Mouse (Mus musculus) kidney, postnatal 10 days (tissue): Measurements from ENCODE around the gene Avp.

Experiments used
- DNase-seq: peaks from one replicate; pipeline ENCODE4 v3.0.0; 2021; ENCODE audit warnings: mixed read lengths

The Avp gene

DNA sequence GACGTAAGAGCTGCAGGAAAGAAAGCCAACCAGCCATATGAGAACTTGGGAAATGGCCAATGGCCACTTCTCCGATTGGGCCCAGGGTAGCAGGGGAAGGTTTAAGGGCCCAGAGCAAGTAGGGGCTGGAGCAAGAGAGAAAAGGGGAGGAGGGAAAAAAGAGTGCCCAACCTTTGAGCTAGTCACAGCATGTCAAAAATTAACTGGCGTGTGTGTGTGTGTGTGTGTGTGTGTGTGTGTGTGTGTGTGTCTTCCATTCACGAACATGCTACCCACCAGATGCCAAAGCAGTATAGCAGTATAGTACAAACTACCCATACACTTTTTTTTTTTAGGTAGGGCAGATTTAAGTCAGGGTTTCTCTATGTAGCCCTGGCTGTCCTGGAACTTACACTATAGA, 13.4 kb downstream of the Avp start:
- DNase-seq: no peak

DNA sequence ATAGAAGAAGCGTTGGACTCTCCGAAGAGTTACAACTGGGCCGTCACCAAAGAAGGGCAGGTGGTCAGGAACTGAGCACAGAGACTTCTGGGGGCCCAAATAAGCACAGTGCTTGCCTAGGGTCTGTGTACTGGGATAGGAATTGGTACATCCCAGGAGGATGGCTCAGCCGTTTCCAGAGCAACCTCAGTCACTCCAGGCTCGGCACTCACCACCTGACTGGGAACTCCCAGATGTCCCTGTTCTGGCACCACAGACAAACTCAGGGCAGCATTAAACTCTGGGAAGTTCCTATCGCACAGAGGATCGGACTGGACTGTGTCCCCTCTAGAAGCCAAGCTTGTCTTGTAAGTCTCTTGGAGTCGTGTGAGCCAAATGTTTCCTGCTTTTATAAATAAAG, 17.4 kb downstream of the Avp start:
- no peak for DNase-seq

DNA sequence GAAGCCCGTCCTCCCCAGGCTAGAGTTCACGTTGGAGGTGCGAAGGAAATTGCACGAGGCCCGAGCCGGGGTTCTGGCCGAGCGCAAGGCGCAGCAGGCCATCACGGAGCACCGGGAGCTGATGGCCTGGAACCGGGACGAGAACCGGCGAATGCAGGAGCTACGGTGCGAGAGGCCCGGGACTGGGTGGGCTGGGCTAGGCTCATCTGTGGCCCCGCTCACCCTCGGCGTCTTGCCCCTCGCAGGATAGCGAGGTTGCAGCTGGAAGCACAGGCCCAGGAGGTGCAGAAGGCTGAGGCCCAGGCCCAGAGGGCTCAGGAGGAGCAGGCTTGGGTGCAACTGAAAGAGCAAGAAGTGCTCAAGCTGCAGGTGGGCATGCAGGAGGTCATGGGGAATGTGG, 18.3 kb downstream of the Avp start:
- peak; percentile 50 for DNase-seq

DNA sequence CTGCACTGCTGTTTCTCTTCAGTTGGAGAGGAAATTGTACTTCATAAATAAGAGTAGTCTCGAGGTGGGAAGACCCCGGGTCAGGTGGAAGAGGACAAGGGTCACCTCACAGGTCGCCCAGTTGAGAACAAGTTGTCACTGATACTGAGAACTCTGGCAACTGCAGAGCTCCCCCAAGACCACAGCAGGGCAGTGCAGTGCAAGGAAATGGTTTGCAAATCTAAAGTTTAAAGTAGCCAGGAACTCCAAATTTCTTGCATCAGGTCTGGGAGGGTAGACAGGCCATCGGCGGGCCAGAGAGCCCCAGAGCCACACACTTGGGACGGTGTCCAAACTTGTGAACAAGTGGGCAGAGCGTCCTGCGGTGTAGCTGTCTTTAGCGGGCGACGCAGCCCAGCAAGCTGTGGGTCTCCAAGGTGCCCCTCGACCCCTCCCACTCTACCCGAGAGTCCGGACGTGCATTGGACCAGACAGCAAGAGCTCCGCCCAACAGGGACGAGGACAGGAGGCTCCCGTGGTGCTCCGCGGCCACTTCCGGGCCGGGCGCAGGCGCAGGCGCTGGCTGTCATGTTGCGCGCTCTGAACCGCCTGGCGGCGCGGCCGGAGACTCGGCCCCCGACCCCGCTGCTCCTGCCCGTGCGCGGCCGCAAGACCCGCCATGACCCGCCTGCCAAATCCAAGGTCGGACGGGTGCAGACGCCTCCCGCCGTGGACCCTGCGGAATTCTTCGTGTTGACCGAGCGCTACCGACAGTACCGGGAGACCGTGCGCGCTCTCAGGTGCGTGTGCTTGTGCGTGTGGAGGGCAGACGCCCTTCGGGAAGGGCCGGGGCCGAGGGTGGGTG, 18.9 kb downstream of the Avp start, which contains the start of gene Mrps26:
Gene Mrps26 (plus strand): TSS at position 531 of the 844 bp plus-strand sequence.
- DNase-seq: peak; percentile 95

DNA sequence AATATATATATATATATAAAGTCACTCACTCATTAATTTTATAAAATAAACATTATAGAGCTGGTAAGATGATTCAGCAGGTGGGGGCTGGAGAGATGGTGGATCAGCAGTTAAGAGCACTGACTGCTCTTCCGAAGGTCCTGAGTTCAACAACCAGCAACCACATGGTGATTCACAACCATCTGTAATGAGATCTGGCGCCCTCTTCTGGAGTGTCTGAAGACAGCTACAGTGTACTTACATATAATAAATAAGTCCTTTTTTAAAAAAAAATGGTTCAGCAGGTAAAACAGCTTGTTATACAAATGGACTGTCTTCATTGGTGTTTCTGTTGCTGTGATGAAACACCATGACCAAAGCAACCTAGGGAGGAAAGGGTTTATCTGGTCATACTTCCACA, 24.3 kb downstream of the Avp start:
- DNase-seq: no peak

DNA sequence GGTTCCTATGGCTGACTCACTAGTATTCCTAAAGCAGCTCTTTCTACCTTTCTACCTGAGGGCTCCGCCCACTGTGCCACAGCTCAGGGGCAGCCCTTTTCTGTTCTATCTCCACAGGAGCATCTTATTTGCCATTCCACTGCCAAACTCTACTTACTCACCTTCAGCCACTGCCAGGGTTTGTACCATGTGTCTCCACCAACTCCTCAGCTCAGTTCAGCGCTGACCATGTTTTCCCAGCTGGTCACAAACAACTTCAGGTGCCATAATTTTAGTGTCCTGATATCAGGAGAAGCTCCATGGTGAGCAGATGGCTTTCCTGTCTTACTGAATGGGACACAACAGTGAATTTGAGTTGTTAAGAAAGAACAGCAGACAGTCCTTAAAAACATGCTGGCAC, 24.9 kb downstream of the Avp start:
- no peak for DNase-seq

DNA sequence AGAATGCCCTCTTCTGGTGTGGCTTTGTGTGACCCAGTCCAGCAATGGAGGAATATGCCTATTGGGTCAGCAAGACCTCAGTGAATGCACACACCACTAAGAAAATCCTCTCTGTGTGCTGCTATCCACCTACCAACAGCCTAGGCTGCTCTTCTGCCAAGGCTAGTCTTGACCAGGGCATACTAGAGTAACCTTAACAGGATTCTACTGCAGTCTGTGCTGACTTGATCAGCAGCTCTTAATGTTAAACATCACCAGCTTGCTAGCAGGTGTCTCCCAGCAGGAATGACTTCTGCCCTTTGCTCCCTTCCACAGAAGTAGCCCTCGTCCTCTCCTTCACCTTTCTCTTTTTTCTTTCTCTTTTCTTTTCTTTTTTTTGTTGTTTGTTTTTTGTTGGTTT, 26.1 kb downstream of the Avp start:
- DNase-seq: no peak

DNA sequence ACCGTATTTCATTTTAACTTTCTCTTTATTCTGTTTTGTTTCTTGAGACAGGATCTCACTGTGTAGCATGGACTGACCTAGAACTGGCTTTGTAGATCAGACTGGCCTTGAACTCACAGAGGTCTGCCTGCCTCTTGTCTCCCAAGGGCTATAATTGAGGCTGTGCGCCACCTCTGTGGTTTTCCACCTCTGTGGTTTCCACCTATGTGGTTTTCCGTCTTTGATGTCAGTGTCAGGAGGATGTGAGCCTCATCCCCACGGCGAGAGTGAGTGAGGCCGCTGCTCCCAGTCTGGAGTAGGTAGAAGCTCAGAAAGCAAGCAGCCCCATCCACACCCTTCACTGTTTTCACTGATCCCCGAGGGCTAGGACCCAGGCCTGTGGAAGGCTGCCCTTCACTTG, 27.5 kb downstream of the Avp start:
- no peak for DNase-seq

DNA sequence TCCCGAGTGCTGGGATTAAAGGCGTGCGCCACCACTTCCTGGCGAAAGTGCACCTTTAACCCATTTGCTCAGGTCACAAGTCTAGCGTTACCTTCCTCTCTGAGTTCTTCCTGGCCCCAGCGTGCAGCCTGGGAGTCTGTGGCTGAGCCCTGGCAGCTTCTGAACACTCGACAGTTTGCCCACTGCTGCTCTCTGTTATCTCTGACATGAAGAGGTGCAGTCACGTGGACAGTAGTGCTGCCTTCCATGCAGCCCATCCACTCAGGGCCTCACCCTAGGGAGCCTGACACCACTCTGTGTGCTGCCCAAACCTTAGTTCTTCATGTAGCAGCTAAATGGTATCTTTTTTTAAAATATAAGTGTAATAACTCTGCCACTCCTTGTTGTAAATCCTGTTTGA, 35.4 kb downstream of the Avp start:
- no peak for DNase-seq

DNA sequence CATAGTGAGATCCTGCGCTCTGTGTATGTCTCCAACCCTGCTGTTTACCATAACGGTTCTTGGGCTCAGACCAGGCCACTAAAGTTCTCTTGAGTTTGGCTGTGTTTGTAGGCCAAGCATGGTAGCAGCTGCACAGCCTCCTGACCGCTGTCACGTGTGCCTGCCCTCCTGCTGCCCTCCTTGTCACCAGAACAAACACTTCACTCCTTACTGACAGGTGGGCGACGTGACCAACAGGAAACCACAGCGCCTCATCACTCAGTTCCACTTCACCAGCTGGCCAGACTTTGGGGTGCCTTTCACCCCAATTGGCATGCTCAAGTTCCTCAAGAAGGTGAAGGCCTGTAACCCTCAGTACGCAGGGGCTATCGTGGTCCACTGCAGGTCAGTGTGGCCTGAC, 42.1 kb downstream of the Avp start:
- DNase-seq: no peak

DNA sequence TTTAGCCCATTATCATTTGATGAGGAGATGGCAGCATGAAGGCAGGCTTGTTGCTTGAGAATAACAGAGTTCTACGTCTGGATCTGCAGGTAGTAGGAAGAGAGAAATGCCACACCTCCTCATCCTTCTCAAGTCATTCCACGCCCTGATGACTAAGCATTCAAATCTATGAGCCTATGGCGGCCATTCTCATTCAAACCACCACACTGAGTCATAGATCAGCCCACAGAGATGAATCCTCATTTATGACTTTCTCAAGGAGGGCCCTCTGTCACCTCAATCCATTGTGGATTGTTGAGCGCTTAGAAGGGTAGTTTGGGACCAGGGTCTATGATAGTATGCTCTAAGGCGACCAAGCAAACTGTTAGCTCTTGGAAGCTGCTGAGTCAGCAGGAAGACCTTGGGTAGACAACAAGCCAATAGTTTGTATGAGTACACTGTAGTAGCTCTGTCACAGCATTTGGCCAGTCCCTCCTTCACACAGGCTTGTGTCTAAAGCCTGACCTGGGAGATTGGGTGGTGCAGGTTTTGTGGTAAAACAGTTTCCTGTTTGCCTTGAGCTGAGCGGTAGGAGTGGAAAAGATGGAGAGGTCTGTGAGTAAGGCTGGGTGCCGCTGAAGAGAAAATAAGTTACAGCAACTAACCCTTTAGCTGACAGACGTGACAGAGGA, 43.3 kb downstream of the Avp start:
- no peak for DNase-seq

DNA sequence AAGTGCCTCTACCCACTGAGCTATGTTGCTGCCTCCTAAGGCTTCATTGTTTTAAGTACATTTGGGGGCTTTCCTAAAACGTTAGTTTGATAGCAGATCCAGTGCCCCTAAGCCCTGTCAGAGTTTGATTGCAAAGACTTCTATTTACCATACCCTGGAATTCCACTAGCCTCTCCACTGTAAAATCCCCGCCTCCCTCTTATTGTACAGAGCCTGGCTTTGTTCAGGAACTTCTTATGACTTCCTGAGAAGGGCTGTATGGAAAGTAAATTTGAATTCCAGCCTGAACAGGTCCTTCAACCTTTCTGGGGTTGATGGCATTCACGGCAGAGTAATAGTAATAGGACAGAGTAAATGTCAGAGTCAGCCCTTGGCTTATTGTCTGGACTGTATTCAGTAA, 45.5 kb downstream of the Avp start:
- DNase-seq: no peak

DNA sequence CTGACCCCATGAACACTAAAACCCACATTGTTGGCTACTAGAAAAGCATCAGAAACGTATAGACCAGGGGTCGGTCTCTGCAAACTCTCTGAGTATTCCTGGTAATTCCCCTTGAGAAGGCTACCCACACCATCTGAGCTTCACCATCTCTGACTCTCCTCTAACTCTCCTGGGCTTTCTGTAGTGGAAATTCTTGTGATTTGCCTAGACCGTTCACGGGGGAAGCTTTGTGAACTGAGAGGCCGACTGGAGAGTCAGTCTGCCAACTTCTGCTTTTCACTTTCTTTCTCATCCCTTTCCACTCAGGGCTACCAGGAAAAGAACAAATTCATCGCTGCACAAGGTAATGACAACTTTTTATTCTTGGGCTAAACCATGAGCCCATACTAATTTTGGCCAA, 47.3 kb downstream of the Avp start:
- no peak for DNase-seq

DNA sequence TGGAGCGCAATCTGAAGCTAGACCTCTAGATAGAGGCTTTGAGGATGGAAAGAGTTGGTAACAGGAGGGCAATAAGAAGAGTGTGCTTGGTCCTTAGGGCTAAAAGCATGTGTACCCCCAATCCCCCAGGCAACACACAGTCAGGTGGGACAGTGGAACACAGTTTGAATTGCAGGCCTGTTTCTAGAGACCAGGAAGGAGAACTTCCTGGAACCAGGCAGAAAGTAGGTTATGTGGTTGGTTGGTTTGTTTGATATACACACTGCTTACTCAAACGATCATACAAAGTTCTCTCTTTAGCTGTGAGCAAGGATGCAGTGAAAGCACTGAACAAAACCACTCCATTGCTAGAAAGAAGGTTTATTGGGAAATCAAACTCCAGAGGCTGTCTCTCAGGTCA, 50.2 kb downstream of the Avp start:
- DNase-seq: no peak
